Mouse (Mus musculus) cortical plate, adult 2 months (tissue): ENCODE measurements around the gene Ptprd.

Experiments used
- CTCF ChIP-seq: fragments of 200-500 bp; IDR thresholded peaks from 2 replicates; pipeline ENCODE4 v1.5.1; 2011; ENCODE audit warnings: mild to moderate bottlenecking, control low read depth, low read length; ENCODE audit not compliant: insufficient read depth; ENCODE audit errors: extremely low read depth
- POLR2A ChIP-seq: fragments of 200-500 bp; IDR thresholded peaks from 2 replicates; pipeline ENCODE4 v1.6.1; 2011; ENCODE audit warnings: mild to moderate bottlenecking, low read length, control low read depth; ENCODE audit not compliant: insufficient read depth; ENCODE audit errors: extremely low read depth

DNA sequence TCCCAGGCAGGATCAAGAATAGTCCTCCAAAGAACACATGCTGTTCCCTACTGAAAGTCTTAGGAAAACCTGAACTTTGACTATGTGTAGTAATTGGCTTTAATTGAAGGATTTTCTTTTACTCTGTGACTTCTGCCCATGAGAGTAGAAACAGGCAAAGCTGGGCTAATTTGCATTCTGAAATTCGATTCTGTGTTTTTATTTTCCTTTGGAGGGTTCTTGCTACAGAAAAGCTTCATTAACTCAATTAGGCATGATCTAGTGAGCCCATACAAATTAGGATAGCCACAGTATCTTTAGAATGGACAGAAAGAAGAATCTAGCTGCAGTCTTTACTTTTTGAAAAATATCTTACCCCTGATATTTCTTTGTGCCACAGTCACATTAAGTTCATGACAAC, 2021.0 kb downstream of the Ptprd start:
- TF ChIP-seq CTCF (no peak), POLR2A (no peak)
